Mouse (Mus musculus): ENCODE results near the gene Hist1h2ae. TPM values are rescaled to one million over a fixed set of nuclear protein-coding genes. Genes with fewer than 3 reads are reported as not detected.
"Not testable (repeated sequence)": the region's sequence is repeated elsewhere in the genome, so short reads cannot be mapped to it uniquely, and the experiment has no call there.

Gene Hist1h2ae
- 1 to 10 TPM; 2.9 to 3.0 TPM for total RNA-seq (2021)
- long read RNA-seq, experiment 1, partial matches to known transcripts = 0 of 1 reads
- long read RNA-seq, experiment 1, other reads (novel, unspliced or antisense) = 0 of 1 reads
- long read RNA-seq, experiment 2 = 0 reads

- DNase-seq = peak; percentile 81 to 82
These were observed at the start of gene Hist1h2ae, which contains the start of gene Hist1h2bg for GRCm38 (mm10) chr13:23571022-23571503. TSS of gene Hist1h2ae (minus strand) at chr13:23571220. TSS of gene Hist1h2bg (plus strand) at chr13:23571396.

- DNase-seq = no peak
These were observed 49.2 kb upstream of the Hist1h2ae start for GRCm38 (mm10) chr13:23620056-23620732.

GRCm38 (mm10) chr13:23611638-23612037 lies 40.6 kb upstream of the Hist1h2ae start:
- DNase-seq = no peak

GRCm38 (mm10) chr13:23610393-23610792 lies 39.4 kb upstream of the Hist1h2ae start:
- DNase-seq = no peak

- no peak for DNase-seq
These were observed 38.8 kb upstream of the Hist1h2ae start for GRCm38 (mm10) chr13:23609844-23610243.

GRCm38 (mm10) chr13:23609209-23609608 lies 38.2 kb upstream of the Hist1h2ae start:
- no peak for DNase-seq

- DNase-seq = no peak
These were observed 34.0 kb upstream of the Hist1h2ae start for GRCm38 (mm10) chr13:23605052-23605451.

- no peak for DNase-seq
These were observed 33.4 kb upstream of the Hist1h2ae start for GRCm38 (mm10) chr13:23604452-23604851.

- no peak for DNase-seq
These were observed 32.2 kb upstream of the Hist1h2ae start for GRCm38 (mm10) chr13:23603182-23603699.

- DNase-seq = peak; percentile 76 to 91
These were observed 26.9 kb upstream of the Hist1h2ae start for GRCm38 (mm10) chr13:23597957-23598356.

GRCm38 (mm10) chr13:23595622-23596372 lies 24.8 kb upstream of the Hist1h2ae start:
- DNase-seq = no peak

- no peak for DNase-seq
These were observed 24.2 kb upstream of the Hist1h2ae start for GRCm38 (mm10) chr13:23595185-23595584.

- DNase-seq = no peak
These were observed 22.2 kb upstream of the Hist1h2ae start for GRCm38 (mm10) chr13:23593051-23593770.

GRCm38 (mm10) chr13:23592614-23593013 lies 21.6 kb upstream of the Hist1h2ae start:
- no peak for DNase-seq

- not testable (repeated sequence) for DNase-seq
These were observed 20.9 kb upstream of the Hist1h2ae start for GRCm38 (mm10) chr13:23591886-23592285.

- DNase-seq = no peak
These were observed 20.2 kb upstream of the Hist1h2ae start for GRCm38 (mm10) chr13:23591206-23591605.

- no peak for DNase-seq
These were observed 15.9 kb upstream of the Hist1h2ae start for GRCm38 (mm10) chr13:23586940-23587225.

GRCm38 (mm10) chr13:23586099-23586939 lies 15.3 kb upstream of the Hist1h2ae start:
- DNase-seq = peak in 1 of 2 experiments; percentile 39

- peak; percentile 87 for DNase-seq
These were observed 14.6 kb upstream of the Hist1h2ae start for GRCm38 (mm10) chr13:23585442-23586098.

- peak; percentile 81 to 88 for DNase-seq
These were observed 14.0 kb upstream of the Hist1h2ae start for GRCm38 (mm10) chr13:23585029-23585441.

GRCm38 (mm10) chr13:23584331-23584730 lies 13.3 kb upstream of the Hist1h2ae start:
- DNase-seq = peak in 1 of 2 experiments; percentile 44
